Mouse (Mus musculus) kidney, embryonic 14.5 days (tissue): ENCODE results near the gene Nup214. TPM values are rescaled to one million over a fixed set of nuclear protein-coding genes. Genes with fewer than 3 reads are reported as not detected.

ENCODE experiments used
- ATAC-seq: fragments of 200-750 bp; cut with Nextera tagmentation; 2 replicates; pipeline ENCODE4 v1.8.0; 2017; ENCODE audit warnings: moderate number of reproducible peaks, mild to moderate bottlenecking, moderate TSS enrichment, moderate library complexity; ENCODE audit not compliant: low FRiP score, low TSS enrichment
- H3K27ac ChIP-seq: fragments of 300-500 bp; sonication (generic); 2 replicates; pipeline ENCODE4 v1.5.1; 2014; ENCODE audit warnings: low read depth, mild to moderate bottlenecking, low read length, moderate library complexity, mixed read lengths
- H3K27me3 ChIP-seq: fragments of 300-500 bp; sonication (generic); 2 replicates; pipeline ENCODE4 v1.6.1; 2014; ENCODE audit warnings: mild to moderate bottlenecking, low read length; ENCODE audit not compliant: control insufficient read depth, insufficient read depth
- H3K36me3 ChIP-seq: fragments of 300-500 bp; sonication (generic); 2 replicates; pipeline ENCODE4 v1.6.1; 2014; ENCODE audit warnings: low read length, mixed read lengths; ENCODE audit not compliant: control insufficient read depth, insufficient read depth
- H3K4me1 ChIP-seq: fragments of 300-500 bp; sonication (generic); 2 replicates; pipeline ENCODE4 v1.6.1; 2014; ENCODE audit warnings: low read length, mixed read lengths; ENCODE audit not compliant: control insufficient read depth, insufficient read depth
- H3K4me2 ChIP-seq: fragments of 300-500 bp; sonication (generic); replicated peaks from 2 replicates; pipeline ENCODE4 v1.6.1; 2014; ENCODE audit warnings: low read depth, mild to moderate bottlenecking, low read length
- H3K4me3 ChIP-seq: fragments of 300-500 bp; sonication (generic); 2 replicates; pipeline ENCODE4 v1.5.1; 2014; ENCODE audit warnings: mild to moderate bottlenecking, low read length
- H3K9ac ChIP-seq: fragments of 300-500 bp; sonication (generic); 2 replicates; pipeline ENCODE4 v1.6.1; 2014; ENCODE audit warnings: low read depth, mild to moderate bottlenecking, low read length, moderate library complexity
- H3K9me3 ChIP-seq: fragments of 300-500 bp; sonication (generic); 2 replicates; pipeline ENCODE4 v1.6.1; 2016; ENCODE audit warnings: low read length; ENCODE audit not compliant: control insufficient read depth
- WGBS: fragments of 180-500 bp; shearing (Covaris S2); extraction: QIAGEN DNeasy Blood & Tissue Kit; methylation state at CpG from one replicate; pipeline ENCODE4 v1.1.7; 2014; 5-methylcytosine and 5-hydroxymethylcytosine counted together
- microRNA-seq: library from miRNA; unstranded; fragments of <30 nt; microRNA quantifications from one replicate; pipeline ENCODE4, GENCODE M21; 2016
- polyA plus RNA-seq: library from polyadenylated mRNA; unstranded; fragments of >200 nt; fragmentation: Nextera tagmentation; extraction: Ambion mirVana; gene quantifications from 2 replicates; pipeline ENCODE4 v1.2.1, GENCODE M21; 2014

Gene Nup214
- polyA plus RNA-seq, 1 experiment from 2014 or later, result 97.4 TPM

DNA sequence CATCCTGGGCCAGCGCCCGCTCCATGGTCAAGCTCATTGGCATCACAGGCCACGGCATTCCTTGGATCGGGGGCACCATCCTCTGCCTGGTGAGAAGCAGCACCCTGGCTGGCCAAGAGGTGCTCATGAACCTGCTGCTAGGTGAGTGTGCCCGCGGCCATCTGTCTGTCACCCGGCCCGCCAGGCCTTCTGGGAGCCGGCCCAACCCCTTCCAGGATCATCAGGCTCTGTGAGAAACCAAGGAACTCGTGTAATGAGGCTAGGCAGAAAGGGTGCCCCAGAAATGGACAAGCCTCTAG is 121.8 kb downstream of the Nup214 start:
- no peaks in the 10 kb centered on the region for H3K9me3 ChIP-seq
- H3K36me3 ChIP-seq, result no peaks in the 10 kb centered on the region
- H3K4me1 ChIP-seq, result no peaks in the 10 kb centered on the region
- H3K4me2 ChIP-seq, result peak overlapping the region; percentile 33
- 84% methylated on average over 10 of the region's 10 CpGs for WGBS
- H3K27ac ChIP-seq, result no peak overlapping the region
- peak overlapping the region; percentile 44; the same call in 1 of the 2 replicates for H3K9ac ChIP-seq
- no peak for ATAC-seq
- H3K4me3 ChIP-seq, result peak overlapping the region; percentile 28; the same call in 1 of the 2 replicates
- no peaks in the 10 kb centered on the region for H3K27me3 ChIP-seq

DNA sequence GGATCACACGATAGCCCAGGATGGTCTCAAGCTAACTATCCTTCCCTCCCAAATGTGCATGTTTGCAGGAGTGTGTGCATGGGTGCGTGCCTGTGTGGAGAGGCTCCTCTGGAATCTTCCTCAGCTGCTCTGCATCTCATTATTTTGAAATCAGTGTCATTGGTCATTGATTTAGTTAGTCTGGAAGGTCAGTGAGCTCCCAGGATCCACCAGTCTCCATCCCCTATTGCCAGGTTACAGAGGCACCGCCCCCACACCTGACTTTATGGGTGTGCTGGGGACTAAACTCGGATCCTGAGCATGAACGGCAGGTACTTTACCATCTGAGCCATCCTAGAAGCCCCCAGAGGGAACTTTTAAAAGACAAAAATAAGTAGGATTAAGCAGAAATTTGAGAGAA is 128.7 kb downstream of the Nup214 start:
- Histone ChIP-seq H3K27me3 (no peaks in the 10 kb centered on the region), H3K4me3 (no peak overlapping the region), H3K4me1 (no peaks in the 10 kb centered on the region), H3K36me3 (no peaks in the 10 kb centered on the region), H3K9me3 (no peaks in the 10 kb centered on the region), H3K9ac (no peak overlapping the region), H3K27ac (no peak overlapping the region), H3K4me2 (0 out of 2 replicates have a peak overlapping the region, but pooled peaks have one; percentile 5)
- ATAC-seq, result no peak
- 46% methylated on average over 5 of the region's 5 CpGs for WGBS

DNA sequence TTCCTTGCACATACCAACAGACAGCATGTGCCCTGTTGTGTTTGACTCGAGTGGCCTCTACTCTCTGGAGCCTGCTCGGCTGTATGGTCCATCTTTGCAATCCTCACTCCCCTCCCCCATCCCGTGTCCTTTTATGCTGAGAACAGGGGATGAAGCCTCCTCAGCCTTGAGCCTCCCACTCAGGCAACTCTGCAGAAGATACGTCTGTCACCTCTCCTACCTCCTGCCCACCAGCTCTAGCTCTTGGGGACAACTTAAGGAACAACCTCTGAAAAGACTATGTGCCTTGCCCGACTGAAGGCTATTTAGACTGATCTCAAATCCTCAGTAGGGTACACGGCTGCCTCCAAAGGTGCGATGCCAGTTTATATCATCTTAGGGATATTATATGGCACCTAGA is 129.3 kb downstream of the Nup214 start:
- WGBS, result 81% methylated on average over 7 of the region's 7 CpGs
- no peaks in the 10 kb centered on the region for H3K9me3 ChIP-seq
- H3K27me3 ChIP-seq, result no peaks in the 10 kb centered on the region
- no peak overlapping the region for H3K9ac ChIP-seq
- no peaks in the 10 kb centered on the region for H3K36me3 ChIP-seq
- H3K27ac ChIP-seq, result no peak overlapping the region
- 0 out of 2 replicates have a peak overlapping the region, but pooled peaks have one; percentile 5 for H3K4me2 ChIP-seq
- ATAC-seq, result no peak
- no peaks in the 10 kb centered on the region for H3K4me1 ChIP-seq
- H3K4me3 ChIP-seq, result no peak overlapping the region

Small RNAs within 50 kb of the gene (microRNA-seq; reads per million reads assigned to microRNA genes)
- gene Mir7674, result 0.63 reads per million

Other genes with a start within 250 kb of the Nup214 start
- 0.09 TPM in 1 of 2 replicates, not detected in the other for gene Qrfp, start 163.9 kb upstream of the Nup214 start, polyA plus RNA-seq
- gene Fibcd1, start 128.4 kb upstream of the Nup214 start, polyA plus RNA-seq, result 1.1 TPM in 2 replicates
- 2.0 and 3.6 TPM in 2 replicates for gene Lamc3, start 87.1 kb upstream of the Nup214 start, polyA plus RNA-seq
- gene Aif1l, start 24.3 kb upstream of the Nup214 start, polyA plus RNA-seq, result 55.8 and 72.1 TPM in 2 replicates
- 1.2 and 1.7 TPM in 2 replicates for gene Fam78a, start 110.4 kb downstream of the Nup214 start, polyA plus RNA-seq
- gene Plpp7, start 121.1 kb downstream of the Nup214 start, polyA plus RNA-seq, result 4.0 and 5.5 TPM in 2 replicates
- gene Prrc2b, start 176.6 kb downstream of the Nup214 start, polyA plus RNA-seq, result 65.8 and 73.1 TPM in 2 replicates